Mouse (Mus musculus): ENCODE measurements around the gene Neurog1.

Neurog1 gene

DNA sequence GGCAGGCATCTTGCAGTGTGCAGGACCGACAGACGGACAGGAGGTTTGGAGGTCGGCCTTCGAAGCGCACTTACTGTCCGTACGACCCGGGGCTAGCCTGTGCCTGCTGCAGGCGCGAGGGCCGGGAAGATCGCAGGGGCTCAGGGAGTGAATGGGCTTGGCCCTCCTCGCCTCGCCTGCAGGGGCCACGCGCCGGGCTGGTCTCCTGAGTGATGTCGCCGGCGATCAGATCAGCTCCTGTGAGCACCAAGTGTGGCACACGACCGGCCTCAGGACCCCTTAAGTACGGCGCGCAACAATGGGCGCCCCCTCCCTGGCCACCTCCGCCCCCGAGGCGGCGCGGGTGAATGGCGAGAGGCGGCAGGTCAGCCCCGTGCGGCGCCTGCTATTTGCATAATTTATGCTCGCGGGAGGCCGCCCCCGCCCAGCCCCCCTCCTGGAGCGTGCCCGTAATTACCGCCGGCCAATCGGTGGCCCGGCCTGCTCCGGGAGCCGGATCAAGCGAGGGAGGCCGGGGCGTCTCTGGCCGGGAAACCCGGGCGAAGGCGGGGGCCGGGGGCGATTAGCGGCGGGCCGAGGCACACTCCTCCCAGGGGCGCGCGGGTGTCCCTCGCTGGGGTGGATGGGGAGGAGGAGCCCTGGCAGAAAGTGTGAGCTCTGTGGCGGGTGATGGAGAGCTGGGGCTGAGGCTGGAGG is at the start of gene Neurog1:
Gene Neurog1, minus strand, starts transcription at position 240 of the 696 bp plus-strand sequence.
- DNase-seq (ENCODE audit: inconsistent ontology term), result peak; percentile 37

DNA sequence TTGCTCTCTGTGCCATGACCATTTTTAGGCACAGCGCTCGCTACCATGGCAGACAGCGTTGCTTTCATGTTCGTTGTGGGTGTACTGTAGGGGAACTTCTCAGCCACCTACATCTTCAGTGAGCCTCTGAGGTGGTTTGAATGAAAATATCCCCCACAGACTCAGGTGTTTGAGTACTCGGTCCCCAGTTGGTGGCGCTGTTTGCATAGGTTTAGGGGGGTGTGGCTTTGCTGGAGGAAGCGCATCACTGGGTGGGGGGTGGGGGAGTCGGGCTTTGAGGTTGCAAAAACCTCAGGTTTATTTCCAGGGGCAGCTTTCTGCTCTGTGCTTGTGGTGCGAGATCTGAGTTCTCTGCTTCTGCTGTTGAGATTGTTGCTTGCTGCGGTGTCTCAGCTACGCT is 47.4 kb upstream of the Neurog1 start:
- no peak for DNase-seq (ENCODE audit: inconsistent ontology term)

DNA sequence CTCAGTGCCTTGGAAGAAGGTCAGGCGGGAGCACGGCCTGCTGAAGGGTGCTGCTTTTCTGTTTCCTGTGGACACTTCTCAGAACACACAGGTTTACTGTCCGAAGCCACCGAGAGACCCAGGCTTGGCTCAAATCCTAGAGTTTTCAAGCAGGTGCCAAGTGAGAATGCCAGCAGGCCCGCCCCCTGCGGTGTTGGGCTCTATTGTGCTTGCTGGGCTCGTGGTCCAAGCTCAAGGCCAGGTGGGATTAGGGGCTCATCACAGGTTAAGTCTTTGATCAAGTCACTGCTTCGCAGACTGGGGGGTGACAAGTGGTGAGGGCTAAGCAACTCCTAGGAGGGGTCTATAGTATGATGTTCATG is 44.7 kb upstream of the Neurog1 start:
- DNase-seq (ENCODE audit: inconsistent ontology term), result no peak

GRCm38 (mm10) chr13:56295943-56296658 is 44.1 kb upstream of the Neurog1 start, which contains the start of gene Cxcl14:
Gene Cxcl14, minus strand, starts transcription at chr13:56296551.
- peak; percentile 84 for DNase-seq (ENCODE audit: inconsistent ontology term)

- DNase-seq (ENCODE audit: inconsistent ontology term), result no peak
These were observed 43.6 kb upstream of the Neurog1 start for GRCm38 (mm10) chr13:56295586-56295942.

GRCm38 (mm10) chr13:56294908-56295307 is 42.9 kb upstream of the Neurog1 start:
- no peak for DNase-seq (ENCODE audit: inconsistent ontology term)

DNA sequence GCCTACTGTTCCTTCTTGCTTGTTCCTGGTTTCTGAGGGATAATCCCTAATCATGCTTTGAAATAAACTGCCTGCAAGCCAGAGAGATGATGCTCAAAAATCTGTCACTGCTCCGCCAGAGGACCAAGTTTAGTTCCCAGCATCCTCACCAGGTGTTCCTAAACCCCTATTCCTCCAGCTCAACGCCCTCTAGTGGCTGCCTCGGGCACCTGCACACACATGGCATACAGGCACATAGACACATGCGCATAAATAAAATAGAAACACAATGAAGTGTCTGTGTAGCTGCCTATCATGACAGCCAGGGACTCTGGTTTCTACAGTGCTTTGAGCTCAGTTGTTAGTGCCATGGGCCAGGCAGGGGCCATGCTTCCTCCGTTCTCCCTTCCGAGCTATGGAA is 38.0 kb upstream of the Neurog1 start:
- no peak for DNase-seq (ENCODE audit: inconsistent ontology term)

DNA sequence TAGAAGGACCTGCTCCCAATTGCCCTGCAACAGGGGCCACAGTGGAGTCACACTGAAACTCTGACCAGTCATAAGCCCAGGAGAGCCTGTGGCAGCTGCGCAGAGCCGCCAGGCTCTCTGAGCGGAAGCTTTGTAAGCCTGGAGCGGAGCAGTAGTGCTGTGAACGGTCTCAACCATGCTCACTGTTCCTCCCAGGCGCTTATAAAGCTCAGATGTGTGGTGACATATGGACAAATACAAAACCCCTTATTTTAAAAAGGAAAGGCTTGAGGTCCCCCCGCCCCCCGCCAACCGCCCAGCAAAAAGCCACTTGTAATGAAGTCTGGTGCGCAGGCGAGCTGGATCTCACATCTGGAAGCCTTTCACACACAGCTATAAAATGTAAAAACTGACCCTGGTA is 37.3 kb upstream of the Neurog1 start:
- DNase-seq (ENCODE audit: inconsistent ontology term), result no peak

GRCm38 (mm10) chr13:56288601-56289000 is 36.6 kb upstream of the Neurog1 start:
- DNase-seq (ENCODE audit: inconsistent ontology term), result no peak

GRCm38 (mm10) chr13:56287091-56287490 is 35.1 kb upstream of the Neurog1 start:
- no peak for DNase-seq (ENCODE audit: inconsistent ontology term)

- DNase-seq (ENCODE audit: inconsistent ontology term), result no peak
These were observed 31.4 kb upstream of the Neurog1 start for GRCm38 (mm10) chr13:56283321-56283720.

GRCm38 (mm10) chr13:56280356-56280755 is 28.4 kb upstream of the Neurog1 start:
- no peak for DNase-seq (ENCODE audit: inconsistent ontology term)

GRCm38 (mm10) chr13:56279439-56279838 is 27.5 kb upstream of the Neurog1 start:
- peak; percentile 56 for DNase-seq (ENCODE audit: inconsistent ontology term)

DNA sequence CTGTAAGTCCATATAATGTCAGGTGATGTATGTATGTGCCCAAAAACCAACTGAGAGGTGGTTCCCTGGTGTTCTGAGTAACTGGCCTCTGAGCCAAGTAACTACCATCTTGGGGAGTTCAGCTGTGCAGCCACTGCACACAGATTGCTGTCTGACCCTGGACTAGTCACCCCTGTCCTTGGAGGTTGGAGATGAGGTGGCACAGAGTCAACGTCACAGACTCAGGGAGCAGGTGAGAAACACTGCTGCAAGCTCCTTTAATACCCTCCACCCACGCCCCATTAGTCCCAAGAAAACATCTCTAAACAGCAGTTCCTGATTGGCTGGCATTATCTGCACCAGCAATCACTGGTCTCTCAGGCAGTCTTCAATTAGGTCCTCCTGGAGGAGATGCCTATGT is 23.2 kb upstream of the Neurog1 start:
- no peak for DNase-seq (ENCODE audit: inconsistent ontology term)

DNA sequence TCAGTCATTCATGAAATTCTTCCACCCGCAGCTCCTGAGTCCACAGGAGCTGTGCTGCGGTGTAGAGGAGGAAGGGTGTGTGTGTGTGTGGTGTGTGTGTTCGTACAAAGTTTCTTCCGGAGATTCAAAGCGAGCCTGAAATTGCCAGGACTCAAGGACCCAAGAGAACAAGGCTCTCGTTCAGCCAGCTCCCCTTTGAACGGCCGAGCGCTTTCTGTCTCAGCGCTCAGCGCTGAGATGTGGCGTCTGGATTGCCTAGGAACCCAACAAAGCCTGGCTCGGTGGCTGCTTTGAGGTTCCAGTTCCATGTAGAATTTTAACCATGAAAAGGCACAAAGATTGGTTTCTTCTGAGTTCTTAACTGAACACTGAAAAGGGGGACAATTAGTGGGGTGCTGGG is 18.2 kb upstream of the Neurog1 start:
- DNase-seq (ENCODE audit: inconsistent ontology term), result no peak

DNA sequence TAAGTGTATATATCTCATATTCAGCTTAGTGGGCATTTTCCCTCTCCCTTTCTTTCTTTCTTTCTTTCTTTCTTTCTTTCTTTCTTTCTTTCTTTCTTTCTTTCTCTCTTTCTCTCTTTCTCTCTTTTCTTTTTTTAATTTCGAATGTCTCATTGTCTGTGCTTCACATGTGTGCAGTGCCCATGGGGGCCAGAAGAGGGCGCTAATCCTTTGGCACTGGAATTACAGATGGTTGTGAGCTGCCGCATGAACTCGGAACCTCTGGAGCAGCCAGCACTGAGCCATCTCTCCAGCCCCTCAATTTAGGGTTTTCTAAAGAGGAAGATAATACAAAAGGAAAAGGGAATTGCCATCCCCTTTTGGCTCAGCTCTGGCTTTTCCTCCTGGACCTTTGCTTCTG is 15.4 kb upstream of the Neurog1 start:
- no peak for DNase-seq (ENCODE audit: inconsistent ontology term)

GRCm38 (mm10) chr13:56266435-56266834 is 14.5 kb upstream of the Neurog1 start:
- DNase-seq (ENCODE audit: inconsistent ontology term), result no peak

DNA sequence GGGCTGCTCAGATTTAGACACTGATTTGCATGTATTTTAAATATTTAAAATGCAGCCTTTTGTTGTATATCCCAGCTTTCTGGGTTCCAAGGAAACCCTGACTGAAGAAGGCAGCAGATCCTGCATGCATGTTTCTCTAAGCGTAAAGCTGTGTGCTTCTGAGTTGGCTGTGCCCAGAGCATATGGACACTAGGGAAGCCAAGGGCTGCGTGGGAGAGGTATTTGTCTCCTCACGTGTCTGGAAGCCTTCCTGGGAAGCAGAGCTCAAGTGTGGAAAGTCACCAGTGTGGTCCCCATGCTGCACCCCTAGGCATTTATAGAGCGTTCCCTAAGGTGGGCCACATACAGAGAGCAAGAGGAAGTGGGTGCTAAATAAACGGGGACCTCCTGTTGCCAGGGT is 13.7 kb upstream of the Neurog1 start:
- no peak for DNase-seq (ENCODE audit: inconsistent ontology term)

DNA sequence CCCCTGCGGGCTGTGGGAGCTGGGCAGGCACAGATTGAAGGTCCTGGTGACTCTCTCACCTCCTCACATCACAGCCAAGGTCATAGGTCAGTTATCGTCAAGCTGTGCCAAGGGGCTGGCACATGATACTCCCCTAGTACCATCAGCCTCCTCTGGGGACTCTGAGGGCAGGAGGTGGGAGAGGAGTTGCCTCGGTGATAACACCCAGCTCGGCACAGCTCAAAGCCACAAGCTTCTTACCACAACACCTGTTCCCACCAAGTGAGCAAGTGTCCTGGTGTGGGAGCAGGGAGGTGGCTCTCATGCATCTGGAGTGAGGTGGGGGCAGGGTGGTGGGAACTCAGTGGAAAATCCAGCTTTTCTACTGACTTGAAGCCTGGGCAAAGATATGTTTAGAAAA is 10.3 kb upstream of the Neurog1 start:
- no peak for DNase-seq (ENCODE audit: inconsistent ontology term)

GRCm38 (mm10) chr13:56260344-56260780 is 8.4 kb upstream of the Neurog1 start:
- peak; percentile 42 for DNase-seq (ENCODE audit: inconsistent ontology term)

GRCm38 (mm10) chr13:56259926-56260250 is 7.9 kb upstream of the Neurog1 start:
- DNase-seq (ENCODE audit: inconsistent ontology term), result no peak

- no peak for DNase-seq (ENCODE audit: inconsistent ontology term)
These were observed 7.3 kb upstream of the Neurog1 start for GRCm38 (mm10) chr13:56259021-56259925.
